Mouse (Mus musculus) hindbrain, embryonic 15.5 days (tissue): ENCODE results near the gene Bsn. TPM values are rescaled to one million over a fixed set of nuclear protein-coding genes. Genes with fewer than 3 reads are reported as not detected.

Experiments used
- ATAC-seq: fragments of 200-750 bp; cut with Nextera tagmentation; 2 replicates; pipeline ENCODE4 v1.8.0; 2017; ENCODE audit warnings: low read depth, moderate number of reproducible peaks, moderate TSS enrichment; ENCODE audit not compliant: low FRiP score
- H3K27ac ChIP-seq: fragments of 300-500 bp; sonication (generic); replicated peaks from 2 replicates; pipeline ENCODE4 v1.5.1; 2015; ENCODE audit warnings: mild to moderate bottlenecking, inconsistent platforms
- H3K27me3 ChIP-seq: fragments of 300-500 bp; sonication (generic); 2 replicates; pipeline ENCODE4 v1.6.1; 2015; ENCODE audit warnings: control low read depth, inconsistent platforms
- H3K36me3 ChIP-seq: fragments of 300-500 bp; sonication (generic); 2 replicates; pipeline ENCODE4 v1.6.1; 2015; ENCODE audit warnings: control low read depth, inconsistent platforms
- H3K4me1 ChIP-seq: fragments of 300-500 bp; sonication (generic); replicated peaks from 2 replicates; pipeline ENCODE4 v1.6.1; 2015; ENCODE audit warnings: control low read depth, inconsistent platforms
- H3K4me2 ChIP-seq: fragments of 300-500 bp; sonication (generic); 2 replicates; pipeline ENCODE4 v1.6.1; 2015; ENCODE audit warnings: moderate library complexity, mild to moderate bottlenecking, inconsistent platforms
- H3K4me3 ChIP-seq: fragments of 300-500 bp; sonication (generic); 2 replicates; pipeline ENCODE4 v1.5.1; 2015; ENCODE audit warnings: mild to moderate bottlenecking, inconsistent platforms
- H3K9ac ChIP-seq: fragments of 300-500 bp; sonication (generic); 2 replicates; pipeline ENCODE4 v1.6.1; 2015; ENCODE audit warnings: inconsistent platforms
- H3K9me3 ChIP-seq: fragments of 300-500 bp; sonication (generic); 2 replicates; pipeline ENCODE4 v1.6.1; 2016; ENCODE audit warnings: control low read depth, inconsistent platforms
- WGBS: fragments of 180-500 bp; shearing (Covaris S2); methylation state at CpG from one replicate; pipeline ENCODE4 v1.1.7; 2015; 5-methylcytosine and 5-hydroxymethylcytosine counted together
- polyA plus RNA-seq: library from polyadenylated mRNA; unstranded; fragments of >200 nt; fragmentation: Nextera tagmentation; extraction: Ambion mirVana; gene quantifications from 2 replicates; pipeline ENCODE4 v1.2.1, GENCODE M21; 2015

Bsn gene
- polyA plus RNA-seq, 1 experiment from 2014 or later = 10.0 TPM

- Histone ChIP-seq H3K9ac (no peak overlapping the region; the same call in 1 of the 2 replicates), H3K4me1 (peaks cover 29% of the 10 kb centered on the region), H3K27me3 (no peaks in the 10 kb centered on the region), H3K4me2 (peak overlapping the region; percentile 100), H3K36me3 (peaks cover 38% of the 10 kb centered on the region), H3K9me3 (no peaks in the 10 kb centered on the region), H3K4me3 (peak overlapping the region; percentile 73), H3K27ac (no peak overlapping the region)
- ATAC-seq = 0 out of 2 replicates have a peak, but pooled peaks have one; percentile 15
- 10% methylated on average over 3 of the region's 3 CpGs for WGBS
These were observed 94.7 kb downstream of the Bsn start for GRCm38 (mm10) chr9:108095518-108095917.

GRCm38 (mm10) chr9:108094998-108095411 is 95.2 kb downstream of the Bsn start:
- WGBS = 0% methylated on average over 16 of the region's 16 CpGs
- H3K4me1 ChIP-seq = peaks cover 29% of the 10 kb centered on the region
- peak overlapping the region; percentile 77 for H3K27ac ChIP-seq
- no peaks in the 10 kb centered on the region for H3K9me3 ChIP-seq
- H3K4me2 ChIP-seq = peak overlapping the region; percentile 100
- peak overlapping the region; percentile 73 for H3K4me3 ChIP-seq
- no peaks in the 10 kb centered on the region for H3K27me3 ChIP-seq
- ATAC-seq = peak; percentile 21; the same call in 1 of the 2 replicates
- peaks cover 42% of the 10 kb centered on the region for H3K36me3 ChIP-seq
- peak overlapping the region; percentile 76 for H3K9ac ChIP-seq

- no peaks in the 10 kb centered on the region for H3K27me3 ChIP-seq
- H3K36me3 ChIP-seq = peaks cover 42% of the 10 kb centered on the region
- H3K4me2 ChIP-seq = peak within 1 kb of the TSS; percentile 100
- peak within 1 kb of the TSS; percentile 76 for H3K9ac ChIP-seq
- H3K4me1 ChIP-seq = peaks cover 29% of the 10 kb centered on the region
- peak within 1 kb of the TSS; percentile 77 for H3K27ac ChIP-seq
- peak; percentile 91 for ATAC-seq
- peak within 1 kb of the TSS; percentile 73 for H3K4me3 ChIP-seq
- WGBS = under 1% methylated on average over 51 of the region's 52 CpGs
- H3K9me3 ChIP-seq = no peaks in the 10 kb centered on the region
These were observed 95.8 kb downstream of the Bsn start, which contains the start of gene Apeh for GRCm38 (mm10) chr9:108094184-108094941. Gene Apeh (minus strand): TSS chr9:108094606.

- 72% methylated on average over 10 of the region's 10 CpGs for WGBS
- Histone ChIP-seq H3K9me3 (no peaks in the 10 kb centered on the region), H3K9ac (peak overlapping the region; percentile 76), H3K27me3 (no peaks in the 10 kb centered on the region), H3K27ac (0 out of 2 replicates have a peak overlapping the region, but pooled peaks have one; percentile 77), H3K4me1 (peaks cover 29% of the 10 kb centered on the region), H3K4me2 (peak overlapping the region; percentile 100), H3K36me3 (peaks cover 37% of the 10 kb centered on the region), H3K4me3 (peak overlapping the region; percentile 73)
- ATAC-seq = no peak
These were observed 96.6 kb downstream of the Bsn start for GRCm38 (mm10) chr9:108093586-108093985.

GRCm38 (mm10) chr9:108090611-108091120 is 99.5 kb downstream of the Bsn start:
- Histone ChIP-seq H3K4me1 (peaks cover 24% of the 10 kb centered on the region), H3K36me3 (peaks cover 55% of the 10 kb centered on the region), H3K27me3 (no peaks in the 10 kb centered on the region), H3K4me3 (no peak overlapping the region), H3K9ac (no peak overlapping the region), H3K9me3 (no peaks in the 10 kb centered on the region), H3K4me2 (no peak overlapping the region), H3K27ac (no peak overlapping the region)
- ATAC-seq = no peak
- WGBS = 96% methylated on average over 7 of the region's 7 CpGs

- no peak overlapping the region for H3K4me2 ChIP-seq
- H3K4me1 ChIP-seq = peaks cover 12% of the 10 kb centered on the region
- H3K9ac ChIP-seq = no peak overlapping the region
- no peaks in the 10 kb centered on the region for H3K9me3 ChIP-seq
- no peak overlapping the region for H3K27ac ChIP-seq
- H3K4me3 ChIP-seq = no peak overlapping the region
- 93% methylated on average over 4 of the region's 4 CpGs for WGBS
- no peak for ATAC-seq
- peaks cover 33% of the 10 kb centered on the region for H3K27me3 ChIP-seq
- H3K36me3 ChIP-seq = peaks cover 47% of the 10 kb centered on the region
These were observed 104.9 kb downstream of the Bsn start for GRCm38 (mm10) chr9:108085261-108085660.

- no peak overlapping the region for H3K4me3 ChIP-seq
These were observed 106.6 kb downstream of the Bsn start for GRCm38 (mm10) chr9:108083561-108083960.

GRCm38 (mm10) chr9:108082988-108083431 is 107.2 kb downstream of the Bsn start, which contains the start of gene Rnf123:
Gene Rnf123 (minus strand): TSS chr9:108083346.
- no peak within 1 kb of the TSS for H3K9ac ChIP-seq
- H3K4me1 ChIP-seq = peaks cover 24% of the 10 kb centered on the region
- H3K27ac ChIP-seq = no peak within 1 kb of the TSS
- H3K9me3 ChIP-seq = no peaks in the 10 kb centered on the region
- peaks cover 34% of the 10 kb centered on the region for H3K36me3 ChIP-seq
- whole genome bisulfite sequencing = 40% methylated on average over 12 of the region's 12 CpGs
- H3K27me3 ChIP-seq = peaks cover 33% of the 10 kb centered on the region
- no peak for ATAC-seq
- H3K4me3 ChIP-seq = peak within 1 kb of the TSS; percentile 11
- peak within 1 kb of the TSS; percentile 46 for H3K4me2 ChIP-seq

More at GRCm38 (mm10) chr9:108083561-108083960, 106.6 kb downstream of the Bsn start:
- peaks cover 37% of the 10 kb centered on the region for H3K36me3 ChIP-seq
- no peak overlapping the region for H3K9ac ChIP-seq
- no peak for ATAC-seq
- no peaks in the 10 kb centered on the region for H3K9me3 ChIP-seq
- H3K4me2 ChIP-seq = no peak overlapping the region
- WGBS = 89% methylated on average over 6 of the region's 6 CpGs
- H3K27ac ChIP-seq = no peak overlapping the region
- peaks cover 33% of the 10 kb centered on the region for H3K27me3 ChIP-seq
- peaks cover 19% of the 10 kb centered on the region for H3K4me1 ChIP-seq

- Histone ChIP-seq H3K27me3 (peaks cover 33% of the 10 kb centered on the region), H3K9me3 (no peaks in the 10 kb centered on the region), H3K36me3 (peaks cover 30% of the 10 kb centered on the region), H3K9ac (no peak overlapping the region), H3K4me3 (peak overlapping the region; percentile 11), H3K4me2 (peak overlapping the region; percentile 46), H3K27ac (no peak overlapping the region), H3K4me1 (peaks cover 29% of the 10 kb centered on the region)
- no peak for ATAC-seq
- 5% methylated on average over 18 of the region's 19 CpGs for WGBS
These were observed 107.6 kb downstream of the Bsn start for GRCm38 (mm10) chr9:108082549-108082948.

- no peak for ATAC-seq
- Histone ChIP-seq H3K27me3 (peaks cover 33% of the 10 kb centered on the region), H3K27ac (0 out of 2 replicates have a peak within 1 kb of the TSS, but pooled peaks have one; percentile 31), H3K4me3 (peak within 1 kb of the TSS; percentile 94), H3K4me2 (peak within 1 kb of the TSS; percentile 88), H3K4me1 (peaks cover 29% of the 10 kb centered on the region), H3K36me3 (peaks cover 7% of the 10 kb centered on the region), H3K9ac (peak within 1 kb of the TSS; percentile 99), H3K9me3 (no peaks in the 10 kb centered on the region)
- 80% methylated on average over 5 of the region's 5 CpGs for WGBS
These were observed 110.0 kb downstream of the Bsn start, which contains the start of gene Mst1 for GRCm38 (mm10) chr9:108080168-108080567. Gene Mst1 (plus strand): TSS chr9:108080436.

- ATAC-seq = no peak
- no peak overlapping the region for H3K27ac ChIP-seq
- no peak overlapping the region for H3K9ac ChIP-seq
- H3K4me2 ChIP-seq = no peak overlapping the region
- H3K9me3 ChIP-seq = no peaks in the 10 kb centered on the region
- H3K4me1 ChIP-seq = peaks cover 8% of the 10 kb centered on the region
- no peak overlapping the region for H3K4me3 ChIP-seq
- H3K27me3 ChIP-seq = no peaks in the 10 kb centered on the region
- peaks cover 8% of the 10 kb centered on the region for H3K36me3 ChIP-seq
- WGBS = 66% methylated on average over 7 of the region's 7 CpGs
These were observed 116.8 kb downstream of the Bsn start for GRCm38 (mm10) chr9:108073141-108073930.
